Mouse (Mus musculus): ENCODE results near the gene Ptprj. TPM values are rescaled to one million over a fixed set of nuclear protein-coding genes. Genes with fewer than 3 reads are reported as not detected.

Gene Ptprj
- polyA plus RNA-seq, 1 experiment, result 241 TPM

- H3K4me3 ChIP-seq (ENCODE audit: insufficient read depth, low read length), result no peak overlapping the region
- no peak for TF ChIP-seq POLR2A (IDR thresholded peaks at IDR 0.05; ENCODE audit: borderline replicate concordance, low read depth, low read length)
- TF ChIP-seq CTCF (IDR thresholded peaks at IDR 0.05; ENCODE audit: low read depth, low read length), result no peak
- no peak overlapping the region for H3K27ac ChIP-seq (ENCODE audit: insufficient read depth, low read depth, low read length)
- H3K4me1 ChIP-seq (ENCODE audit: control insufficient read depth, insufficient read depth, low read length), result peaks cover 51% of the 10 kb centered on the region
These were observed 9.6 kb downstream of the Ptprj start for GRCm38 (mm10) chr2:90570871-90571270.

GRCm38 (mm10) chr2:90570216-90570615 is 10.2 kb downstream of the Ptprj start:
- Histone ChIP-seq H3K4me3 (ENCODE audit: insufficient read depth, low read length) (no peak overlapping the region), H3K4me1 (ENCODE audit: control insufficient read depth, insufficient read depth, low read length) (peaks cover 51% of the 10 kb centered on the region), H3K27ac (ENCODE audit: insufficient read depth, low read depth, low read length) (no peak overlapping the region)
- TF ChIP-seq CTCF (IDR thresholded peaks at IDR 0.05; ENCODE audit: low read depth, low read length) (no peak), POLR2A (IDR thresholded peaks at IDR 0.05; ENCODE audit: borderline replicate concordance, low read depth, low read length) (no peak)

- Histone ChIP-seq H3K4me1 (ENCODE audit: control insufficient read depth, insufficient read depth, low read length) (peaks cover 53% of the 10 kb centered on the region), H3K4me3 (ENCODE audit: insufficient read depth, low read length) (no peak overlapping the region), H3K27ac (ENCODE audit: insufficient read depth, low read depth, low read length) (no peak overlapping the region)
- TF ChIP-seq POLR2A (IDR thresholded peaks at IDR 0.05; ENCODE audit: borderline replicate concordance, low read depth, low read length), result no peak
- no peak for TF ChIP-seq CTCF (IDR thresholded peaks at IDR 0.05; ENCODE audit: low read depth, low read length)
These were observed 11.4 kb downstream of the Ptprj start for GRCm38 (mm10) chr2:90568961-90569481.

GRCm38 (mm10) chr2:90568091-90568490 is 12.4 kb downstream of the Ptprj start:
- H3K4me3 ChIP-seq (ENCODE audit: insufficient read depth, low read length), result no peak overlapping the region
- H3K4me1 ChIP-seq (ENCODE audit: control insufficient read depth, insufficient read depth, low read length), result peaks cover 53% of the 10 kb centered on the region
- TF ChIP-seq POLR2A (IDR thresholded peaks at IDR 0.05; ENCODE audit: borderline replicate concordance, low read depth, low read length), result no peak
- no peak for TF ChIP-seq CTCF (IDR thresholded peaks at IDR 0.05; ENCODE audit: low read depth, low read length)
- no peak overlapping the region for H3K27ac ChIP-seq (ENCODE audit: insufficient read depth, low read depth, low read length)

GRCm38 (mm10) chr2:90566773-90567528 is 13.5 kb downstream of the Ptprj start:
- no peak for TF ChIP-seq CTCF (IDR thresholded peaks at IDR 0.05; ENCODE audit: low read depth, low read length)
- TF ChIP-seq POLR2A (IDR thresholded peaks at IDR 0.05; ENCODE audit: borderline replicate concordance, low read depth, low read length), result no peak
- no peak overlapping the region for H3K4me3 ChIP-seq (ENCODE audit: insufficient read depth, low read length)
- peaks cover 52% of the 10 kb centered on the region for H3K4me1 ChIP-seq (ENCODE audit: control insufficient read depth, insufficient read depth, low read length)
- no peak overlapping the region for H3K27ac ChIP-seq (ENCODE audit: insufficient read depth, low read depth, low read length)

GRCm38 (mm10) chr2:90566046-90566445 is 14.4 kb downstream of the Ptprj start:
- Histone ChIP-seq H3K27ac (ENCODE audit: insufficient read depth, low read depth, low read length) (no peak overlapping the region), H3K4me1 (ENCODE audit: control insufficient read depth, insufficient read depth, low read length) (peaks cover 58% of the 10 kb centered on the region), H3K4me3 (ENCODE audit: insufficient read depth, low read length) (no peak overlapping the region)
- TF ChIP-seq CTCF (IDR thresholded peaks at IDR 0.05; ENCODE audit: low read depth, low read length), result no peak
- TF ChIP-seq POLR2A (IDR thresholded peaks at IDR 0.05; ENCODE audit: borderline replicate concordance, low read depth, low read length), result no peak

- no peak for TF ChIP-seq CTCF (IDR thresholded peaks at IDR 0.05; ENCODE audit: low read depth, low read length)
- no peak for TF ChIP-seq POLR2A (IDR thresholded peaks at IDR 0.05; ENCODE audit: borderline replicate concordance, low read depth, low read length)
- Histone ChIP-seq H3K4me3 (ENCODE audit: insufficient read depth, low read length) (no peak overlapping the region), H3K27ac (ENCODE audit: insufficient read depth, low read depth, low read length) (no peak overlapping the region), H3K4me1 (ENCODE audit: control insufficient read depth, insufficient read depth, low read length) (peaks cover 65% of the 10 kb centered on the region)
These were observed 15.1 kb downstream of the Ptprj start for GRCm38 (mm10) chr2:90565192-90565929.

GRCm38 (mm10) chr2:90564552-90564951 is 15.9 kb downstream of the Ptprj start:
- Histone ChIP-seq H3K27ac (ENCODE audit: insufficient read depth, low read depth, low read length) (no peak overlapping the region), H3K4me3 (ENCODE audit: insufficient read depth, low read length) (no peak overlapping the region), H3K4me1 (ENCODE audit: control insufficient read depth, insufficient read depth, low read length) (peaks cover 71% of the 10 kb centered on the region)
- TF ChIP-seq CTCF (IDR thresholded peaks at IDR 0.05; ENCODE audit: low read depth, low read length), result no peak
- no peak for TF ChIP-seq POLR2A (IDR thresholded peaks at IDR 0.05; ENCODE audit: borderline replicate concordance, low read depth, low read length)

GRCm38 (mm10) chr2:90563171-90563570 is 17.3 kb downstream of the Ptprj start:
- peaks cover 77% of the 10 kb centered on the region for H3K4me1 ChIP-seq (ENCODE audit: control insufficient read depth, insufficient read depth, low read length)
- TF ChIP-seq CTCF (IDR thresholded peaks at IDR 0.05; ENCODE audit: low read depth, low read length) (no peak), POLR2A (IDR thresholded peaks at IDR 0.05; ENCODE audit: borderline replicate concordance, low read depth, low read length) (no peak)
- no peak overlapping the region for H3K4me3 ChIP-seq (ENCODE audit: insufficient read depth, low read length)
- H3K27ac ChIP-seq (ENCODE audit: insufficient read depth, low read depth, low read length), result no peak overlapping the region
